12 mouse cellular contexts compared by ENCODE assay signal in genomic region chr7:39942262-39942900, GRCm38 (mm10).
DNase-seq lines count a peak whose midpoint lies in the region; ATAC-seq lines count a peak whose summit lies in the region.
"Had no signal": no experiment of that assay in that cellular context is flagged by ENCODE, and none has a peak within 500 bp of the region (broad histone marks: within the 10 kb centered on the region; RNA-seq: fewer than 3 reads in every experiment).

No protein-coding gene starts in this region.

- no peak overlapping the region for H3K9ac ChIP-seq in embryonic facial prominence, embryonic 14.5 days (ENCODE audit: low read depth, low read length)
- no peak overlapping the region for H3K9ac ChIP-seq in midbrain, embryonic 15.5 days
- H3K9ac ChIP-seq in midbrain, embryonic 16.5 days (ENCODE audit: low read depth, low read length) = no peak overlapping the region
- H3K9ac ChIP-seq: stomach, embryonic 15.5 days had no signal

- no peaks in the 10 kb centered on the region for H3K9me3 ChIP-seq in embryonic facial prominence, embryonic 14.5 days (ENCODE audit: control insufficient read depth, low read length)
- no peaks in the 10 kb centered on the region for H3K9me3 ChIP-seq in embryonic facial prominence, embryonic 10.5 days
- no peaks in the 10 kb centered on the region for H3K9me3 ChIP-seq in midbrain, embryonic 15.5 days
- H3K9me3 ChIP-seq in midbrain, embryonic 16.5 days (replicated peaks; ENCODE audit: control insufficient read depth, low read length, poor library complexity, severe bottlenecking) = no peaks in the 10 kb centered on the region
- H3K9me3 ChIP-seq: stomach, embryonic 15.5 days had no signal

- ATAC-seq in embryonic facial prominence, embryonic 14.5 days (ENCODE audit: low read depth) = no peak
- 0 out of 2 replicates have a peak, but pooled peaks have one; percentile 37 for ATAC-seq in midbrain, embryonic 15.5 days (replicated peaks)
- ATAC-seq in midbrain, embryonic 16.5 days = no peak

- H3K4me2 ChIP-seq in embryonic facial prominence, embryonic 14.5 days (ENCODE audit: low read depth, low read length) = no peak overlapping the region
- H3K4me2 ChIP-seq in midbrain, embryonic 15.5 days = no peak overlapping the region
- H3K4me2 ChIP-seq in midbrain, embryonic 16.5 days (ENCODE audit: low read length) = no peak overlapping the region
- H3K4me2 ChIP-seq: stomach, embryonic 15.5 days had no signal

- H3K36me3 ChIP-seq in embryonic facial prominence, embryonic 14.5 days (ENCODE audit: control insufficient read depth, insufficient read depth, low read length) = no peaks in the 10 kb centered on the region
- H3K36me3 ChIP-seq in embryonic facial prominence, embryonic 10.5 days (replicated peaks) = no peaks in the 10 kb centered on the region
- no peaks in the 10 kb centered on the region for H3K36me3 ChIP-seq in midbrain, embryonic 15.5 days (replicated peaks)
- no peaks in the 10 kb centered on the region for H3K36me3 ChIP-seq in midbrain, embryonic 16.5 days (ENCODE audit: control insufficient read depth, insufficient read depth, low read length)
- H3K36me3 ChIP-seq: stomach, embryonic 15.5 days had no signal

- H3K4me3 ChIP-seq in embryonic facial prominence, embryonic 14.5 days (ENCODE audit: low read depth, low read length) = no peak overlapping the region
- no peak overlapping the region for H3K4me3 ChIP-seq in embryonic facial prominence, embryonic 10.5 days
- no peak overlapping the region for H3K4me3 ChIP-seq in midbrain, embryonic 15.5 days
- no peak overlapping the region for H3K4me3 ChIP-seq in midbrain, embryonic 16.5 days (ENCODE audit: low read depth, low read length)
- H3K4me3 ChIP-seq: stomach, embryonic 15.5 days had no signal

- H3K4me1 ChIP-seq in embryonic facial prominence, embryonic 14.5 days (ENCODE audit: control insufficient read depth, insufficient read depth, low read length) = no peaks in the 10 kb centered on the region; the same call in 1 of the 2 replicates
- no peaks in the 10 kb centered on the region for H3K4me1 ChIP-seq in embryonic facial prominence, embryonic 10.5 days
- H3K4me1 ChIP-seq in midbrain, embryonic 15.5 days = no peaks in the 10 kb centered on the region
- H3K4me1 ChIP-seq in midbrain, embryonic 16.5 days (ENCODE audit: control insufficient read depth, insufficient read depth, low read length) = no peaks in the 10 kb centered on the region
- H3K4me1 ChIP-seq: stomach, embryonic 15.5 days had no signal

- no peak overlapping the region for H3K27ac ChIP-seq in embryonic facial prominence, embryonic 14.5 days (replicated peaks; ENCODE audit: low read depth, low read length)
- no peak overlapping the region for H3K27ac ChIP-seq in embryonic facial prominence, embryonic 10.5 days (replicated peaks)
- H3K27ac ChIP-seq in midbrain, embryonic 15.5 days = no peak overlapping the region
- no peak overlapping the region for H3K27ac ChIP-seq in midbrain, embryonic 16.5 days (ENCODE audit: low read length)
- H3K27ac ChIP-seq: stomach, embryonic 15.5 days had no signal

- 29% methylated on average over 1 of the region's 1 CpGs for WGBS in embryonic facial prominence, embryonic 14.5 days
- WGBS in embryonic facial prominence, embryonic 10.5 days = 74% methylated on average over 1 of the region's 1 CpGs
- 51% methylated on average over 1 of the region's 1 CpGs for WGBS in midbrain, embryonic 15.5 days
- WGBS in midbrain, embryonic 16.5 days = 29% methylated on average over 1 of the region's 1 CpGs

- H3K27me3 ChIP-seq in embryonic facial prominence, embryonic 14.5 days (replicated peaks; ENCODE audit: control insufficient read depth, insufficient read depth, low read length) = no peaks in the 10 kb centered on the region
- H3K27me3 ChIP-seq in embryonic facial prominence, embryonic 10.5 days (replicated peaks; ENCODE audit: low read depth, poor library complexity, severe bottlenecking) = no peaks in the 10 kb centered on the region
- no peaks in the 10 kb centered on the region for H3K27me3 ChIP-seq in midbrain, embryonic 15.5 days (replicated peaks)
- no peaks in the 10 kb centered on the region for H3K27me3 ChIP-seq in midbrain, embryonic 16.5 days (ENCODE audit: control insufficient read depth, insufficient read depth, low read depth, low read length)
- H3K27me3 ChIP-seq: stomach, embryonic 15.5 days had no signal

- peak; percentile 56 for DNase-seq in embryonic facial prominence, embryonic 14.5 days (ENCODE audit: low spot score)
- no peak for DNase-seq in embryonic facial prominence, embryonic 10.5 days (ENCODE audit: low spot score)
- peak; percentile 28 for DNase-seq in adrenal gland, postnatal 10 days
- DNase-seq in mesoderm, embryonic 11.5 days (ENCODE audit: low read depth, low spot score) = peak; percentile 2
- DNase-seq in spleen, adult 12 weeks (ENCODE audit: low spot score) = no peak
- DNase-seq in layer of hippocampus, adult 18-20 months (ENCODE audit: low spot score in 2 of 2) = no peak
- DNase-seq: gastrocnemius, postnatal 14 days; lung, adult 18-20 months; right cerebral cortex, adult 18-20 months had no signal

Comparison
In these comparisons a context has a peak if more than half of its experiments do, and no peak if none do; other contexts are left out.
1. DNase-seq: peak in embryonic facial prominence, embryonic 14.5 days (single experiment), adrenal gland, postnatal 10 days (single experiment) and mesoderm, embryonic 11.5 days (single experiment); none in embryonic facial prominence, embryonic 10.5 days (single experiment), spleen, adult 12 weeks (single experiment) and layer of hippocampus, adult 18-20 months (0 of 2).